Mouse (Mus musculus) splenic B cell, adult 2 months (primary cell): ENCODE results near the gene Synj2bp.
"Not testable (repeated sequence)": the region's sequence is repeated elsewhere in the genome, so short reads cannot be mapped to it uniquely, and the experiment has no call there.

ENCODE experiments used
- DNase-seq: peaks from one replicate; pipeline ENCODE4 v3.0.0-alpha.2; 2011; ENCODE audit warnings: low read depth, low spot score
- H3K27me3 ChIP-seq: 2 replicates; pipeline ENCODE4 v1.6.1; 2012; ENCODE audit warnings: mild to moderate bottlenecking, low read length, moderate library complexity, mixed read lengths; ENCODE audit not compliant: control insufficient read depth, poor library complexity, insufficient read depth, severe bottlenecking
- H3K36me3 ChIP-seq: 2 replicates; pipeline ENCODE4 v1.6.1; 2012; ENCODE audit warnings: mild to moderate bottlenecking, low read length, moderate library complexity, mixed read lengths; ENCODE audit not compliant: control insufficient read depth, poor library complexity, insufficient read depth, severe bottlenecking

Synj2bp gene

DNA sequence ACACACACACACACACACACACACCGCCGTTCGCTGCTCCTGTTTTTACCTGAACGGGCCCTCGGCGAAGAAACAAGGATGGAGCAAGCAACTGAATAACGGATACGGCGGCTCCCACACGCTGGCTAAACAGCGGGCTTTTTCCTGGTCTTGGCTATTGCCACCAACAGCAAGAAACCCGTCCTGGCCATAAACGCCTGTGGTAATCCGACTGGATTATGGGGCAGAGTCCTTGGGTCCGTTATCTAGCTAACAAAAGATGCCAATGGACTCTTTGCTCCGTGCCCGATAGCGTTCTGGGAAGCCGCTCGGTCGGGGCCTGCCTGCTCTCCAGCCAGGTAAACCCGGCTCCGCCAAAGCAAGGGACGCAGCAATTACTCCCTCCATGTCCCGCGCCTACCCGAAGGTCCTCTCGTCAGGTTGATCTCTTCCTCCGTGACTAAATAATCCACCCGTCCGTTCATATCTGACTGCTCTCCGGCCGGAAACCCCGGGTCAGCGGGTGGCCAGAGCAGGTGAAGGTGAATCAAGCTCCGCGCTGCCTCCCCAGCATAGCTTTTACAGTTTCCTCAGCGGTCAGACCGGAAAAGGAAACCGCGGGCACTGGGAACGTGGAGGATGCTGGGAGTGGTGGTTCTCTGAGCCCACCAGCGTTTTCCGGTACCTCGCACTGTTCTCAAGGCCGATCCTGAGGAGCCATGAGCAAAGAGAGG lies at the start of gene Synj2bp, which contains the start of gene Gm20498:
Gene Synj2bp, minus strand, starts transcription at position 596 of the 713 bp plus-strand sequence.
Gene Gm20498, minus strand, starts transcription at position 590 of the 713 bp plus-strand sequence.
- DNase-seq, result peak; percentile 74
- no peaks in the 10 kb centered on the region for H3K27me3 ChIP-seq
- H3K36me3 ChIP-seq, result no peaks in the 10 kb centered on the region

DNA sequence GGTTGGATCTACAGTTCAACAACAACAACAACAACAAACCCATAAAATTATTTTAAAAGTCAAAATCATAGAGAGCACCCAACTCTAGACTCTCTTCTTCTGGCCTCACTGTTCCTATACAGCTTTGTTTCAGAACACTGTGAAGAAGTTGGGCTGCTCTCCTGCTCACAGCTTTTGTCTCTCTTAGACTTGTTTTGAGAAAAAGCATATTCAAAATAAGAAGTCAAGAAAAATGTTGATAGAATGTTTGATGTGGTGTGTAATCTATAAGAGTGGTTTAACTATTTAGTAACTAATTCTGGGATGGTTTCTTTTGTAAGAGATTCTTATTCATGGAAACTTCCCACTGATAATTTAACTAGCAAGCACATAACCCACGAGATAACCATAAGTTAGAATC lies 35.7 kb upstream of the Synj2bp start, which contains the start of gene Adam21:
Gene Adam21, minus strand, starts transcription at position 101 of the 400 bp plus-strand sequence.
- H3K27me3 ChIP-seq, result no peaks in the 10 kb centered on the region
- no peak for DNase-seq
- H3K36me3 ChIP-seq, result 0 out of 2 replicates have a peak, but pooled peaks cover 3% of the 10 kb centered on the region

DNA sequence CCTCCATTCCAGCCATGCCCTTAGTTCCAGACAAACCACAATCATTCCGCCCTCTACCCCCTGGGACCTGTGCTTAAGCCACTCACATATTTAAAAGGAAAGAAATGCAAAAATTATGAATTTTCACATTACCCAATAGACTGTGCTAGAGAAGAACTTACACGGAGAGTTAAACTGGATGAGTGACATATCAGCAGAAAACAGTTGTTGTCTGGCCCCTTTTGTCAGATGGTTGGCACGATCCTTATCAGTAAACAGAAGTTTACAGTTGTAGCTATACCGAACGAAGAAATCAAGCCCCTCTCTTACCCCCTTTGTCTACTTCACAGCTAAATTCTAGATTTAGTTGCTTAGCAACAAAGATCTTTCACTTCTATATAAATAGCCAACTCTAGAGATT lies 35.2 kb upstream of the Synj2bp start:
- Histone ChIP-seq H3K36me3 (0 out of 2 replicates have a peak, but pooled peaks cover 3% of the 10 kb centered on the region), H3K27me3 (no peaks in the 10 kb centered on the region)
- DNase-seq, result no peak

DNA sequence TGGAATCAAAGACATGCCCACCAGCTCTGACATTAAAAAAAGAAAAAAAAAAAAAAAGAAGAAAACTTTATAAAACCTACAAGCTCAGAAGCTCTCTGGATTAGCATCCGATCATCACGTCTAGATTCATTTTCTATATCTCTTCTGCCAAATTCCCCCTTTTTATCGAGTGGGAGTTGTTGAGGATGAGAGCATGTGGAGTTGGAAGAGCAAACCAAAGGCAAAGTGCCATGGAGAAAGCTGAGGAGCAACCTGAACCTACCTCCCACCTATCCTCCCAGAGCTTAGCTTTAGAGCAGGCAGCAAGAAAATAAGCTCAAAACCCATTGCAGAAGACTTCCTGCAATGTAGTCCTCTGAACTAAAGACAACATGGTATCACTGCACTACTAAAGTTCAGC lies 31.5 kb upstream of the Synj2bp start:
- DNase-seq, result no peak
- H3K36me3 ChIP-seq, result no peaks in the 10 kb centered on the region
- no peaks in the 10 kb centered on the region for H3K27me3 ChIP-seq

DNA sequence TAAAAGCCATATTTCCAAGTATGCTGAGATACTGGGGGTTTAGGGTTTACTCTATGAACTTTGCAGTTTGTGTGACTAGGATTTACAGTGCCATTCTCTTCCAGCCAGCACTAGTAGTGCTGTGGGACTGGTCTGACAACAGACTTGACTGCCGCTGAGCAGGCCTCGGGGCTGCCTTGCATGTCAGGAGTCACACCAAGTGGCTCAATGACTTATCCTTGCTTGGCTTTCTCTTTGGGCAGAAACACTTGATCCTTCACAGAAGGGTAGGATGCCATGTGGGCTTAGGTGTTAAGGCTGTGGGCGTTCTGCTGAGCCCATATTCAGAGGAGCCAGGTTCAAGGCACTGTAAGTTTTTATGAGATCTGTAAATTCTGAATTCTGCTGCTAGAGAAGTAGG lies 16.6 kb upstream of the Synj2bp start:
- Histone ChIP-seq H3K27me3 (no peaks in the 10 kb centered on the region), H3K36me3 (no peaks in the 10 kb centered on the region)
- no peak for DNase-seq

DNA sequence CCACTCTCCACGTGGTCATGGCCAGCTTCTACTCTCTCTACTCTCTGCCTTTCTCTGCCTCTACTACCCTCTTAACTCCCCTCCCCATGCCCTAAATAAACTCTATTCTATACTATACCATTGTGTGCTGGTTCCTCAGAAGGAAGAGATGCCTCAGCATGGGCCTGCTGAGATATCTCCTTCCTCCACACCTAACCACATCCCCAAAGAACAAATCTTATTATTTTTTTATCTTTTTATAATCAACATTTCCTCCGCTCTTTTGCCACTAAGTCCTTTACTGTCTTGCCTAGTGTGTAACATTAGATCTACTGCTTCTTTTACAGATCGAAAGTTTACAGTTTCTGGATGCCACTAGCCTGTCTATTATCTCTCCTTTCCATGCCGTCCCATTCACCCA lies 14.5 kb upstream of the Synj2bp start:
- no peak for DNase-seq

DNA sequence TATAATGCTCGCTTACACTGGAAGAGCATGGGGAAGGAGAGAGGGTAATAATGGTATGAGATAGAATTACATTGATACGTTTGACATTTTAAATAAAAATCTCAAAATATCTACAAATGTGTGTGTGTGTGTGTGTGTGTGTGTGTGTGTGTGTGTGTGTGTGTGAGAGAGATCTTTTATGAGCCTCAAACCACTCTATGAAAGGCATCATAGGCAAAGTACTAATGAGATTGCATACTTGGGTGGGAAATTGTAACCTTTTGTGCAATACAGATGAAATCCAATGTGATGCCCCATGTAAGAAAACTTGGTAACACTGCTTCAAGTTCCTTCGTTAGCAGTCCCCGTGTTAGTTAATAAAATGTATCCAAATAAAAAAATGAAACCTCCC lies 313 bp upstream of the Synj2bp start:
- no peak for DNase-seq
- H3K36me3 ChIP-seq, result no peaks in the 10 kb centered on the region
- no peaks in the 10 kb centered on the region for H3K27me3 ChIP-seq

More for the DNA sequence above, 14.5 kb upstream of the Synj2bp start:
- Histone ChIP-seq H3K27me3 (no peaks in the 10 kb centered on the region), H3K36me3 (no peaks in the 10 kb centered on the region)

DNA sequence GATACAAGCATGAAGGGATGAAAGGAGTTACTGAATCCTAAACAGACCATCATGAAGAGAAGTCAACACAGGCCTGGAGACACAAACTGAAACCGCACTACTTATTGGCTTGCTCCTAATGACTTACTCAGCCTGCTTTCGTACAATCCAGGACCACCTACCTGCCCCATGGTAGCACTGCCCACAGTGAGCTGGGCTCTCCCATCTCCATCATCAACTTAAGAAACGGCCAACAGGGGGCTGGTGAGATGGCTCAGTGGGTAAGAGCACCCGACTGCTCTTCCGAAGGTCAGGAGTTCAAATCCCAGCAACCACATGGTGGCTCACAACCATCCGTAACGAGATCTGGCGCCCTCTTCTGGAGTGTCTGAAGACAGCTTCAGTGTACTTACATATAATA lies 2.1 kb downstream of the Synj2bp start:
- not testable (repeated sequence) for H3K36me3 ChIP-seq, H3K27me3 ChIP-seq
- peak; percentile 7 for DNase-seq

DNA sequence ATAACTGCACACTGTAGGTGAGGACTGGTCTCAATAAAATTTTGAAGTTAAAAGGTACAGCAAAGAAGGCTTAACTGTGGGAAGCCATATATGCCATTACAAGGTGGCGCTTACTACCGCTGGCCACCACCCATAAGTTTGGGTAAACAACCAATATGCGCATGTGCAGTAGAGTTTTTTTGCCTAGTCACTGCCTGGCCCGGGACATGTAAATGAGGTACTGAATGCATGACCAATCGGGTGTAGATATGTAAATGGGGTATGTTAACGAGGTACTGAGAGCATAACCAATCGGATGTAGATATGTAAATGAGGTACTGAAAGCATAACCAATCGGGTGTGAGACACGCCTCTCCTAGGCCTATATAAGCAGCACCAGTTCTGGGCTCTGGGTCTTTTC lies 35.8 kb downstream of the Synj2bp start:
- DNase-seq, H3K27me3 ChIP-seq, H3K36me3 ChIP-seq: not testable (repeated sequence)

DNA sequence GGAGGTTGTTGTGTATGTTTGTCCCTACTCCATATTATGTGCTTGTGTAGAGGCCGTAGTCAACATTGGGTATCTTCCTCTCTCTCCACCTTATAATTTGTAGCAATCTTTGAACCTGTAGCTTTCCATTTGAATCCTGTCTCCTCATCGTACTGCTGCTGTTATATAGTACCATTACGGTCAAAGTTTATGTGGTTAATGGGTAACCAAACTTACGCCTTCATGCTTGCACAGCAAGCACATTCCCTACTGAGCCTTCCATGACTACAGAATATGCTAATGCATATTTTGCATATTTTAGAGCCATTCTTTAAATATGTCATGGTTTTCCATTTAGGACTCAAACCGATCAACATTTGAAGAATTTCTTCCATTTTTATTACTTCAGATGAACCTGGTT lies 42.2 kb downstream of the Synj2bp start:
- Histone ChIP-seq H3K27me3 (no peaks in the 10 kb centered on the region), H3K36me3 (no peaks in the 10 kb centered on the region)
- no peak for DNase-seq

DNA sequence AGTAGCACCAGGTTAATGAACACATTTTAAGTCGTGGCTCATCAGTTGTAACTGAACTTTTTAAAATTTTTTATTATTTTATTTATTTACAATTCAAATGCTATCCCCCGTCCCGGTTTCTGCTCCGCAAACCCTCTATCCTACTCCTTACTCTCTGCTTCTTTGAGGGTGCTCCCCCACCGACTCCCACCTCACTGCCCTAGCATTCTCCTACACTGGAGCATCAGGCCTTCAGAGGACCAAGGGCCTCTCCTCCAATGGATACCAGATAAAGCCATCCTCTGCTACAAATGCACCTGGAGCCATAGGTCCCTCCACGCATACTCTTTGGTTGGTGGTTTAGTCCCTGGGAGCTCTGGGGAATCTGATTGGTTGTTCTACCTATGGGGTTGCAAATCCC lies 47.4 kb downstream of the Synj2bp start:
- H3K27me3 ChIP-seq, result no peaks in the 10 kb centered on the region
- no peaks in the 10 kb centered on the region for H3K36me3 ChIP-seq
- DNase-seq, result no peak

DNA sequence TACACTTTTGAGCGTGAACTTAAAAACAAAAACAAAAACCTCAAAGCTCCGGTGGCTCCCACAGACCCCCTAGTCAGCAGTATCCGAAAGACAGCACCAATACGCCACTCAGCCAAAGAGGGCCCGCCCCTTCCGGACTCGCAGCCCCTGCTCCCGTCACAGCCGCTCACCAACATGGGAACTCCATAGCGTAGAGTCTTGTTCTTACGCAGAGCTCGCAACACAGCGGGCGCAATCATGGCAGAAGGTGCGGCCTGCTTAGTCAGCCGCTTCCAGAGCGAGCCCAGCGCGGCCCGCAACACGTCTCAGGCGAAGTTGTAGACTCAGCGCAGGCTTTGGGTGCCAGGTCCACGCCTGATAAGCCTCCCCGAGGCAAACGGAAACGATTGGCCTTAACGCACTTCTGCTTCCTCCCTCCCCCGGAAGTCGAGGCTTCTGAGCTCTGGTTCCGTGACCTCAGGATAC lies 48.0 kb downstream of the Synj2bp start, which contains the start of gene Cox16:
Gene Cox16, minus strand, starts transcription at position 401 of the 465 bp plus-strand sequence.
- DNase-seq, result peak; percentile 83
- H3K36me3 ChIP-seq, result no peaks in the 10 kb centered on the region
- H3K27me3 ChIP-seq, result no peaks in the 10 kb centered on the region

DNA sequence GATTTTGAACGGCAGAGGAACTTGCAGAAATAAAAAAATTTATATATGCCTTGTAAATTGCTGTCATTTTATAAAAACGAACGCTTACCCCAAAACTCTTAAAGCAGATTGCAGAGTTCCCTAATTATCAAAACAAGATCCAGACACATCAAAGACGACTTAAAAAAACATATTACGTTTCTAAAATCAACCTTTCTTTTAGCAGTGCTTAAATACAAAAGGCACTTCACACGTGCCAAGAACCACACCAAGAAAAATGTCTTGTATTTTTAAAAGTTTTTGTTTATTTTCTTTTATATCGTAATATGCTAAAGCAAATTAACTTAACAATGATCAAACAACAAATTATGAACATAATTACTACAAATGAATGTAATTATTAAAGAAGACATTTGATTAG lies 48.5 kb downstream of the Synj2bp start:
- H3K27me3 ChIP-seq, result no peaks in the 10 kb centered on the region
- DNase-seq, result no peak
- no peaks in the 10 kb centered on the region for H3K36me3 ChIP-seq

DNA sequence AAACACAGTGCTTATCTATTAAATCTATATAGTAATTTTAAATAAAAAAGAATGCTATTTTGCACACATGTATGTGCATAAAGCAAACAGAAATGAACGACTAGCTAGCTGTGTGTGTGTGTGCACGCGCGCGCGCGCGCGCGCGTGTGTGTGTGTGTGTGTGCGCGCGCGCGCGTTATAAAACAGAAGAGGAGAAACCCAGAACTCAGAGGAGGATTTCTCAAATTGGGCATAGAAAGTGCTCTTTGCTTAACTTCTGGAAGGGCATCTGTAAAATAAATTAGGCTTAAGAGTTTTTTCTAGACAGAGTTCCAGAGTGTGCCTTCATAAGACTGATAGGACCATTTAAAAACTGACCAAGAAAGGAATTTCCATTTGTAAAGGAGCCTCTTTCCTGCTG lies 49.1 kb downstream of the Synj2bp start:
- no peaks in the 10 kb centered on the region for H3K27me3 ChIP-seq
- peak; percentile 38 for DNase-seq
- no peaks in the 10 kb centered on the region for H3K36me3 ChIP-seq

DNA sequence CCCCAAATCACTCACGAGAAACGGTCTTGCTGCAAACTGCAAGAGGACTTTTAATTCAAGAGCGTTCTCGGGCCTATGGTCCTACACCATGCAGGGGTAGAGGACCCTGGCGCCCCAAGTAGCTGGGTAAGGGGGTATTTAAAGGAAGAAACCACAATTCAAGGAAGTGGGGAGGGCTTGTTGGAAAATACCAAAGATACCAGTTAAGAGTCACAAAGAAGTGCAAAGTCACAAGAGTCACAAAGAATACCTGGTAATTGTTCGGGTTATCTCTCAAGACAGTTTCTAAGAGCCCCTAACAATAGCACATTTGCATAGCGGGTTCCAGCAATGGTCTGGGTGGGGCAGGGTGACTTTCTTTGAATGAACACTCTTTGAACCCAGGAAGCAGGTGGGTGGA lies 73.7 kb downstream of the Synj2bp start:
- not testable (repeated sequence) for DNase-seq, H3K36me3 ChIP-seq, H3K27me3 ChIP-seq
